Mouse (Mus musculus) kidney, adult 2 months (tissue): Measurements from ENCODE around the gene Tnk1.

Experiments used
- CTCF ChIP-seq: fragments of 200-500 bp; conservative IDR thresholded peaks from 2 replicates; pipeline ENCODE4 v1.5.1; 2011; ENCODE audit warnings: low read depth, mild to moderate bottlenecking, control low read depth, low read length, moderate library complexity, mixed read lengths; ENCODE audit not compliant: insufficient read depth, insufficient read length
- POLR2A ChIP-seq: fragments of 200-500 bp; IDR thresholded peaks from one replicate; pipeline ENCODE4 v1.6.1; 2011; ENCODE audit warnings: low read depth, low read length, control low read depth

DNA sequence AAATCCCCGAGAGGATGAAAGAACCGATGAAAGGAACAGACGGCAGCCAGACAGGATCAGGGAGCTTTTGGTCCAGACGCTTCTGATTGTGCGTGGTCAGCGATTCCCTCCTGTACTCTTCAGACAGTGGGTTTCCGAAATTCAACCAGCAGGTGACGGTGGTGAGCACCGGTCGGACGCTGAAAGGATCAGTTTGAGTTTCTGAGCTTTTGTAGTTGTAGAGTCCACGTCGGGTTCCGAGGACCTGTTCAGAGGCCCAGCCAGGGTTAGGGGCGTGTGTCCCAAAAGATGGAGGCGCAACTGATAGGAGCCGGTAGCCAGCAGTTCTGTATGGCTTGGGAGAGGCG, 21.9 kb upstream of the Tnk1 start:
- TF ChIP-seq CTCF: peak; percentile 78
- no peak for TF ChIP-seq POLR2A
